ENCODE assay signal across 20 mouse cellular contexts in genomic region chr3:127953610-127954009, GRCm38 (mm10). TPM values are rescaled to one million over a fixed set of nuclear protein-coding genes. Genes with fewer than 3 reads are reported as not detected.
DNase-seq lines count a peak whose midpoint lies in the region; ATAC-seq lines count a peak whose summit lies in the region.
"Had no signal": no experiment of that assay in that cellular context is flagged by ENCODE, and none has a peak within 500 bp of the region (broad histone marks: within the 10 kb centered on the region; RNA-seq: fewer than 3 reads in every experiment).

No protein-coding gene starts in this region.

- H3K36me3 ChIP-seq in forebrain, embryonic 15.5 days, result no peaks in the 10 kb centered on the region
- no peaks in the 10 kb centered on the region for H3K36me3 ChIP-seq in forebrain, embryonic 13.5 days (ENCODE audit: poor library complexity, severe bottlenecking)
- H3K36me3 ChIP-seq in heart, embryonic 11.5 days (ENCODE audit: control insufficient read depth, insufficient read depth, low read length), result no peaks in the 10 kb centered on the region
- H3K36me3 ChIP-seq: embryonic facial prominence, embryonic 13.5 days; hindbrain, embryonic 12.5 days had no signal

- DNase-seq in layer of hippocampus, adult 11-12 months (ENCODE audit: low spot score), result peak; percentile 21
- DNase-seq in layer of hippocampus, adult 8-10 months (ENCODE audit: low spot score in 2 of 2), result no peak
- peak; percentile 38 for DNase-seq in right cerebral cortex, adult 18-20 months
- no peak for DNase-seq in right cerebral cortex, postnatal 25 days
- DNase-seq in heart, adult 11 months, result no peak
- DNase-seq: adrenal gland, postnatal 10 days; cerebellum, adult 18-20 months; cerebellum, adult 9-11 months; cerebellum, postnatal 36 days; gastrocnemius, adult 2 months; gastrocnemius, postnatal 25 days; heart, postnatal 10 days; heart, postnatal 4 days had no signal

- no peak overlapping the region for H3K9ac ChIP-seq in forebrain, embryonic 15.5 days (replicated peaks)
- H3K9ac ChIP-seq in forebrain, embryonic 13.5 days, result no peak overlapping the region
- H3K9ac ChIP-seq in heart, embryonic 11.5 days (ENCODE audit: low read depth, low read length), result no peak overlapping the region
- H3K9ac ChIP-seq: embryonic facial prominence, embryonic 13.5 days; hindbrain, embryonic 12.5 days had no signal

- WGBS in forebrain, embryonic 15.5 days, result 81% methylated on average over 4 of the region's 4 CpGs
- WGBS in forebrain, embryonic 13.5 days, result 80% methylated on average over 4 of the region's 4 CpGs
- 79% methylated on average over 4 of the region's 4 CpGs for WGBS in heart, embryonic 11.5 days (ENCODE audit: insufficient replicate concordance)

- H3K4me1 ChIP-seq in forebrain, embryonic 15.5 days, result no peaks in the 10 kb centered on the region
- no peaks in the 10 kb centered on the region for H3K4me1 ChIP-seq in forebrain, embryonic 13.5 days
- no peaks in the 10 kb centered on the region for H3K4me1 ChIP-seq in heart, embryonic 11.5 days (ENCODE audit: control insufficient read depth, insufficient read depth, low read length)
- H3K4me1 ChIP-seq: embryonic facial prominence, embryonic 13.5 days; hindbrain, embryonic 12.5 days had no signal

- no peak overlapping the region for H3K4me2 ChIP-seq in forebrain, embryonic 15.5 days (replicated peaks)
- H3K4me2 ChIP-seq in forebrain, embryonic 13.5 days, result no peak overlapping the region
- no peak overlapping the region for H3K4me2 ChIP-seq in heart, embryonic 11.5 days
- H3K4me2 ChIP-seq: embryonic facial prominence, embryonic 13.5 days; hindbrain, embryonic 12.5 days had no signal

- no peak overlapping the region for H3K27ac ChIP-seq in forebrain, embryonic 15.5 days (replicated peaks)
- H3K27ac ChIP-seq in forebrain, embryonic 13.5 days, result no peak overlapping the region
- H3K27ac ChIP-seq in heart, embryonic 11.5 days (ENCODE audit: low read depth, low read length), result no peak overlapping the region
- H3K27ac ChIP-seq: embryonic facial prominence, embryonic 13.5 days; gastrocnemius, adult 2 months; hindbrain, embryonic 12.5 days had no signal

- no peaks in the 10 kb centered on the region for H3K9me3 ChIP-seq in forebrain, embryonic 15.5 days
- H3K9me3 ChIP-seq in forebrain, embryonic 13.5 days (replicated peaks), result no peaks in the 10 kb centered on the region
- H3K9me3 ChIP-seq in heart, embryonic 11.5 days (replicated peaks; ENCODE audit: control insufficient read depth, low read length), result no peaks in the 10 kb centered on the region
- H3K9me3 ChIP-seq: embryonic facial prominence, embryonic 13.5 days; hindbrain, embryonic 12.5 days had no signal

- ATAC-seq in forebrain, embryonic 15.5 days (replicated peaks), result 0 out of 2 replicates have a peak, but pooled peaks have one; percentile 46
- no peak for ATAC-seq in forebrain, embryonic 13.5 days
- ATAC-seq in heart, embryonic 11.5 days (replicated peaks; ENCODE audit: insufficient number of reproducible peaks, low FRiP score, low TSS enrichment), result no peak
- ATAC-seq: hindbrain, embryonic 16.5 days; inflammation-experienced regulatory T-cells, adult 6 months had no signal

- H3K27me3 ChIP-seq in forebrain, embryonic 15.5 days, result no peaks in the 10 kb centered on the region
- no peaks in the 10 kb centered on the region for H3K27me3 ChIP-seq in forebrain, embryonic 13.5 days
- no peaks in the 10 kb centered on the region for H3K27me3 ChIP-seq in heart, embryonic 11.5 days (ENCODE audit: control insufficient read depth, insufficient read depth, low read length)
- H3K27me3 ChIP-seq: embryonic facial prominence, embryonic 13.5 days; hindbrain, embryonic 12.5 days had no signal

- no peak overlapping the region for H3K4me3 ChIP-seq in forebrain, embryonic 15.5 days
- no peak overlapping the region for H3K4me3 ChIP-seq in forebrain, embryonic 13.5 days
- no peak overlapping the region for H3K4me3 ChIP-seq in heart, embryonic 11.5 days (ENCODE audit: low read depth, low read length)
- H3K4me3 ChIP-seq: embryonic facial prominence, embryonic 13.5 days; gastrocnemius, adult 2 months; hindbrain, embryonic 12.5 days had no signal

RNA-seq across cellular contexts. Expression of gene Fam241a, which starts 57.5 kb away (rescaled TPM):
- 10.0 and 10.7 TPM in 2 replicates for polyA plus RNA-seq in forebrain, embryonic 15.5 days (2015; fragmentation: Nextera tagmentation; extraction: Ambion mirVana)
- polyA plus RNA-seq in forebrain, embryonic 13.5 days (2015; fragmentation: Nextera tagmentation; extraction: Ambion mirVana), result 7.4 and 9.5 TPM in 2 replicates
- total RNA-seq in layer of hippocampus, adult 8-10 months (2022), result 1 to 10 TPM; 2.3 to 3.4 (median 3.1) TPM
- polyA plus RNA-seq in heart, embryonic 11.5 days (2014; fragmentation: Nextera tagmentation; extraction: Ambion mirVana), result 9.8 and 11.0 TPM in 2 replicates

Comparison
In these comparisons a context has a peak if more than half of its experiments do, and no peak if none do; other contexts are left out.
1. DNase-seq: peak in layer of hippocampus, adult 11-12 months (single experiment) and right cerebral cortex, adult 18-20 months (single experiment); none in layer of hippocampus, adult 8-10 months (0 of 2), right cerebral cortex, postnatal 25 days (single experiment) and heart, adult 11 months (single experiment).